Mouse (Mus musculus) thymus, adult 2 months (tissue): ENCODE results near the gene Aqp5. TPM values are rescaled to one million over a fixed set of nuclear protein-coding genes. Genes with fewer than 3 reads are reported as not detected.

Source experiments
- DNase-seq: peaks from one replicate; pipeline ENCODE4 v3.0.0; 2021
- H3K27ac ChIP-seq: fragments of 200-500 bp; 2 replicates; pipeline ENCODE4 v1.5.1; 2012; ENCODE audit warnings: low read length, control low read depth; ENCODE audit not compliant: control insufficient read depth, insufficient read depth
- H3K27me3 ChIP-seq: fragments of 200-500 bp; 2 replicates; pipeline ENCODE4 v1.6.1; 2012; ENCODE audit warnings: mild to moderate bottlenecking, low read length, moderate library complexity, mixed read lengths; ENCODE audit not compliant: control insufficient read depth, insufficient read depth
- H3K36me3 ChIP-seq: fragments of 200-500 bp; 2 replicates; pipeline ENCODE4 v1.6.1; 2012; ENCODE audit warnings: mild to moderate bottlenecking, low read length, moderate library complexity; ENCODE audit not compliant: control insufficient read depth, insufficient read depth
- H3K4me1 ChIP-seq: fragments of 200-500 bp; replicated peaks from 2 replicates; pipeline ENCODE4 v1.6.1; 2012; ENCODE audit warnings: low read length; ENCODE audit not compliant: control insufficient read depth, insufficient read depth
- H3K4me3 ChIP-seq: fragments of 200-500 bp; 2 replicates; pipeline ENCODE4 v1.5.1; 2012; ENCODE audit warnings: mild to moderate bottlenecking, low read length, control low read depth, moderate library complexity; ENCODE audit not compliant: control insufficient read depth, insufficient read depth
- CTCF ChIP-seq: fragments of 200-500 bp; IDR thresholded peaks from 2 replicates; pipeline ENCODE4 v1.5.1; 2012; ENCODE audit warnings: mild to moderate bottlenecking, control low read depth, low read length, moderate library complexity, borderline replicate concordance; ENCODE audit not compliant: control insufficient read depth, poor library complexity, insufficient read depth; ENCODE audit errors: extremely low read depth
- POLR2A ChIP-seq: fragments of 200-500 bp; IDR thresholded peaks from 2 replicates; pipeline ENCODE4 v1.6.1; 2012; ENCODE audit warnings: mild to moderate bottlenecking, low read length, control low read depth, moderate library complexity; ENCODE audit not compliant: control insufficient read depth, poor library complexity, insufficient read depth; ENCODE audit errors: extremely low read depth
- WGBS: fragments of 180-500 bp; shearing (Covaris S2); methylation state at CpG from one replicate; pipeline ENCODE4 v1.1.7; 2018; 5-methylcytosine and 5-hydroxymethylcytosine counted together
- polyA plus RNA-seq: library from polyadenylated mRNA; depleted of rRNA; stranded (reverse); fragments of >200 nt; gene quantifications from 2 replicates; pipeline ENCODE4 v1.2.3, GENCODE M21; 2012

Aqp5 gene
- polyA plus RNA-seq, 1 experiment = 3.3 TPM

DNA sequence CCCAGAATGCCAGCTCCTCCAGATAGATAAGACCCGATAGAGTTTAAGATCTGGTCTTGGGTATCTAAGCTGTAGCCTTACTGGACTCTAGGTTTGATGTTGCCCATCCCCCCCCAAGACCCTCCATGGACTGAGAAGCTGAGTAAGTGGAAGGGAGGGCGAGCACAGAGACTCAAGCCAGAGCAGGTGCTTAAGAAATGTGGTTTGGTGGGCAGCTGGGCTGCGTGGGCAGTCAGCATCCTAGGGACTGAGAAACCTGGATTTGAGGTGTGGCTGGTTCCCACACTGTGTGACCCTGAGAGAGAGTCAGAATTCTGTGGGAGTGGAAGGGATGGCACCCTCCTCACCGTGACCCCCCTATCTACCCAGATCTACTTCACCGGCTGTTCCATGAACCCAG, 2.3 kb downstream of the Aqp5 start:
- DNase-seq = no peak
- H3K36me3 ChIP-seq = no peaks in the 10 kb centered on the region
- H3K27me3 ChIP-seq = peaks cover 25% of the 10 kb centered on the region
- TF ChIP-seq CTCF (no peak), POLR2A (no peak)
- H3K27ac ChIP-seq = no peak overlapping the region
- 77% methylated on average over 5 of the region's 5 CpGs for WGBS
- H3K4me3 ChIP-seq = no peak overlapping the region
- H3K4me1 ChIP-seq = no peaks in the 10 kb centered on the region

DNA sequence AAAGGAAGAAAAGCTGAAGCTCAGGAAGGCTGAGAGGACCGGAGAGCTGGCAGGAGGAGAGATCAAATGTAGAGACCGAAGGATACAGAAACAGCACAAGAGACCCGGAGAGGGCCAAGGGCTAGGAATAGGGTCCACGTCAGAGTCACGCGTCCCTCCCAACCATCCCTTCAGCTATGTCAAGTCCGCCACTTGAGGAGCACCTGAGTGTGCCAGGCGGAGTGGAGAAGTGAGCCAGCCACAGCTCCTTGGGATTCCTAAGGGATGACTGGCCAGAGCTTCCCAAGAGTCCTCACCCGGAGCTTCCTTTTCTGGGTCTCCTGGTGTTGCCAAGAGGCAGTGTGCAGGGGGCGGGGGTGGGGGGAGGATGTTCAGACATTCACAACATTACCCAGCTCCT, 4.4 kb downstream of the Aqp5 start:
- Histone ChIP-seq H3K36me3 (no peaks in the 10 kb centered on the region), H3K4me1 (no peaks in the 10 kb centered on the region), H3K27ac (no peak overlapping the region), H3K27me3 (peaks cover 14% of the 10 kb centered on the region), H3K4me3 (no peak overlapping the region)
- 86% methylated on average over 10 of the region's 10 CpGs for WGBS
- no peak for TF ChIP-seq POLR2A
- DNase-seq = no peak

DNA sequence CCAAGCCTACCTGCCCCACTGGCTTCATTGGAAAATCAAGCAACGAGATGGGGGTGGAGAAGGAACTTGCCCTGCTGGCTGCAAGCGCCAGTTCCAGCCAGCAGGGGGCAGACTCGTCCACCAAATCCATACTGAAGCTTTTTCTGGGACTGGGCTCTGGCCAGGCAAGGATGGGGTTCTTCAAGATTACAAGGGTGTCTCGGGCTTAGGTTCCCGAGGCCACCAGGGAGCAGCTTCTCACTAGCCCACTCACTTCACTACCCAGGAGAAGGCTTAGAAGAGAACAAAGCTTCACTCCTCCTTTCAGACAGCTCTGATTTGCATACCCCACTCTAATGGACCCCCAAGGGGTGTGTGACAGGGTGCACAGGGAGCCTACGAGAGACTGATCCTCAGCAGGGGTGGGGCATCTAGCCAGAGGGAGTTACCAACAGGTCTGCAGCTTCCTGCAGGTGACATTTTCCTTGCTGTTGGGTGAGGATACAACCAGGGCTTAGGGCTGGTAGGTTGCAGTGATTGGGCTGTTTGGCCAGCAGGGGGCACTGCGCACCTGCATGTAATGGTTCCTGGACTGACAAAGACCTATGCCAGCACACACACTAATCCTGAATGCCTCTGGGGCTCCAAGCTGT, 5.6 kb downstream of the Aqp5 start:
- WGBS = under 1% methylated on average over 7 of the region's 7 CpGs
- Histone ChIP-seq H3K36me3 (no peaks in the 10 kb centered on the region), H3K27me3 (peaks cover 5% of the 10 kb centered on the region)

DNA sequence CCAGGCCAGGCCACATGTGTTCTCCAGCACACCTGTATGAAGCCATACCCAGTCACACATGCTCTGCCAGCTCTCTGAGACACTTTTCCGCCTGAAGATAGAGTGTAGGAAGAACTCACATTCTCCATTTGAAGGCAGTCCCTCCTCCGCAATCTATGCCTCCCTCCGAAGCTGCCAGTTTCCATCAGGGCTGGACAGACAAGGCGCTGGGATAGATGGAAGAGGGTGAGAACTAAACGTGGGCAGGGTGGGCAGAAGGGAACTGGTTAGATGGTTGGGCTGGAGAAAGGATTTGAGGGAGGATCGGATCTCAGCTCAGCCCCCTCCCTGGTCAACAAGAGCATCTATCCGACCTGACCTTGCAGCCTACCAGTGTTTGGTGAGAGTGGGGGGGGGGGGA, 6.3 kb downstream of the Aqp5 start:
- H3K4me3 ChIP-seq = no peak overlapping the region
- H3K36me3 ChIP-seq = no peaks in the 10 kb centered on the region
- DNase-seq = no peak
- no peaks in the 10 kb centered on the region for H3K4me1 ChIP-seq
- no peaks in the 10 kb centered on the region; the same call in 1 of the 2 replicates for H3K27me3 ChIP-seq
- no peak overlapping the region for H3K27ac ChIP-seq
- no peak for TF ChIP-seq CTCF
- TF ChIP-seq POLR2A = no peak
- 65% methylated on average over 7 of the region's 7 CpGs for WGBS

More for the DNA sequence above, 5.6 kb downstream of the Aqp5 start:
- TF ChIP-seq CTCF (peak; percentile 97), POLR2A (no peak)
- no peaks in the 10 kb centered on the region for H3K4me1 ChIP-seq
- no peak overlapping the region for H3K27ac ChIP-seq
- DNase-seq = peak; percentile 65
- no peak overlapping the region for H3K4me3 ChIP-seq

DNA sequence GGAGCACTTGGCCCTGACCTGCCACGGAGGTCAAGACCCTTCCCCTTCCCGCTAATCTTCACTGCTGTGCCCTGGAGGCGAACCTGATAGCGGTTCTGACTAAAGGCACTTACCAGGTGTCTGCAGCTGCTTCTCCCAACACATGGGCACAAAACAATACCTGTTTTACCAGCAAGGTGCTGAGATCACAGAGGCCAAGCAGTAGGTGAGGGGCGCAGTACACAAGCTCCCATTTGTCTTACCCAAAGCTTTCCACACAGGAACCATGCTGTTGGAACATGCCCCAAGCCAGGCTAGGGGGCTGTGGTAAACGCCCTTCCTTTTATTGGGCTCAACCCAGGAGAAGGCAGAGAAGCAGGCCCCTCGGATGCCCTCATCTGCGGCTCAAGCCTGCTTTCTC, 7.0 kb downstream of the Aqp5 start:
- TF ChIP-seq CTCF = no peak
- TF ChIP-seq POLR2A = no peak
- Histone ChIP-seq H3K27ac (no peak overlapping the region), H3K27me3 (no peaks in the 10 kb centered on the region; the same call in 1 of the 2 replicates), H3K4me1 (no peaks in the 10 kb centered on the region), H3K4me3 (no peak overlapping the region), H3K36me3 (no peaks in the 10 kb centered on the region)
- WGBS = 70% methylated on average over 8 of the region's 8 CpGs
- DNase-seq = no peak

DNA sequence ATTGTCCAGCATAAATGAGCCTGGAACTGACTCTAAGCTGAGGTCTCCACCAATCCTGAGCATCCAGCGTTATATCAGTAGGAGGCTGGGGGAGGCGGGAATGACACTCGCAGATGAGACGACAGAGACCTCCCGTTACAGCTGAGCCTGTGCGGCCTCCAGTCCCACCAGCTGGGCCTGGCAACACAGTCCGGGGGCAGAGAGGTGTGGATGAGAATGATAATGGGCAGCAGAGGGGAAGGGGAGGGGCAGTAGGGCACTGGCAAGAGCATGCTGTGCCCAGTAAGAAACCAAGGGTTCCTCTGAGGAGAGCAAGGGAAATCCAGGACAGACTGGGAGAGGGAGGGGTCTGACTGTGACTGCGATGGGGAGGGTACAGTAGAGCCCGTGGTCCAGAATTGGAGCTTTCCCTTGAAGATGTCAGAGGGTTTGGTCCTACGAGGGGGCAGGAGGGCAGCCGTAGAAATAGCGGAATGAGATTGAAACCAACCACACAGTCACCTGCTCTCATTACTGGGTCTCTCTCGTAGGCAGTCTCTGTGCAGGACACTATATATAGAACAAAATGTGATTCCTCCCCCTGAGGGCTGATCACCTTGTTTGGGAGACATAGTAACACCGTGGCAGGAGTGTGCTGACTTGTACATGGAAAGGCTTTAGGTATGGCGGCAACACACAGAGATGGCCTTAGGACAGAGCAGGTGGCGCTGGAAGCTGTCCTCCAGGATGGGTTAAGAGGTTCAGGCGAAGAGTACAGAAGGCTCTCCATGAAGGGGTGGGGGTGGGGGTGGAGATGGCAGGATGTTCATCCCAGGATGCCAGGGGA, 8.9 kb downstream of the Aqp5 start:
- no peaks in the 10 kb centered on the region; the same call in 1 of the 2 replicates for H3K27me3 ChIP-seq
- H3K27ac ChIP-seq = no peak overlapping the region
- TF ChIP-seq CTCF (no peak), POLR2A (no peak)
- H3K4me1 ChIP-seq = no peaks in the 10 kb centered on the region
- 73% methylated on average over 17 of the region's 17 CpGs for WGBS
- H3K4me3 ChIP-seq = no peak overlapping the region
- no peak for DNase-seq
- no peaks in the 10 kb centered on the region for H3K36me3 ChIP-seq
